Mouse (Mus musculus) cerebellum, adult 9-10 months (tissue): ENCODE measurements around the gene Sertad2.

Experiments
- DNase-seq: peaks from one replicate; pipeline ENCODE4 v3.0.0; 2022

Sertad2 gene

GRCm38 (mm10) chr11:20549481-20549880 is 6.4 kb downstream of the Sertad2 start:
- no peak for DNase-seq

- no peak for DNase-seq
Measured at GRCm38 (mm10) chr11:20550196-20550595, 7.1 kb downstream of the Sertad2 start.

GRCm38 (mm10) chr11:20552059-20552458 is 9.0 kb downstream of the Sertad2 start:
- no peak for DNase-seq

GRCm38 (mm10) chr11:20552758-20553673 is 10.0 kb downstream of the Sertad2 start:
- no peak for DNase-seq

- no peak for DNase-seq
Measured at GRCm38 (mm10) chr11:20555651-20556050, 12.6 kb downstream of the Sertad2 start.

- no peak for DNase-seq
Measured at GRCm38 (mm10) chr11:20556163-20556911, 13.3 kb downstream of the Sertad2 start.

GRCm38 (mm10) chr11:20559236-20559950 is 16.3 kb downstream of the Sertad2 start:
- DNase-seq, result no peak

- no peak for DNase-seq
Measured at GRCm38 (mm10) chr11:20559951-20560642, 17.0 kb downstream of the Sertad2 start.

- DNase-seq, result peak; percentile 51
Measured at GRCm38 (mm10) chr11:20561323-20562002, 18.4 kb downstream of the Sertad2 start.

- DNase-seq, result no peak
Measured at GRCm38 (mm10) chr11:20565057-20565456, 22.0 kb downstream of the Sertad2 start.

GRCm38 (mm10) chr11:20571702-20572413 is 28.8 kb downstream of the Sertad2 start:
- no peak for DNase-seq

GRCm38 (mm10) chr11:20576046-20576635 is 33.1 kb downstream of the Sertad2 start:
- DNase-seq, result no peak

- no peak for DNase-seq
Measured at GRCm38 (mm10) chr11:20582758-20583157, 39.7 kb downstream of the Sertad2 start.

GRCm38 (mm10) chr11:20585297-20585696 is 42.2 kb downstream of the Sertad2 start:
- no peak for DNase-seq

- DNase-seq, result no peak
Measured at GRCm38 (mm10) chr11:20586180-20586579, 43.1 kb downstream of the Sertad2 start.

GRCm38 (mm10) chr11:20589393-20589792 is 46.3 kb downstream of the Sertad2 start:
- no peak for DNase-seq

- DNase-seq, result no peak
Measured at GRCm38 (mm10) chr11:20592010-20592409, 49.0 kb downstream of the Sertad2 start.

- DNase-seq, result no peak
Measured at GRCm38 (mm10) chr11:20594229-20595201, 51.5 kb downstream of the Sertad2 start.

- peak; percentile 36 for DNase-seq
Measured at GRCm38 (mm10) chr11:20603066-20603812, 60.2 kb downstream of the Sertad2 start.
